Mouse (Mus musculus): ENCODE measurements around the gene Tmc6. TPM values are rescaled to one million over a fixed set of nuclear protein-coding genes. Genes with fewer than 3 reads are reported as not detected.

Gene Tmc6
- total and polyA plus RNA-seq, 2 experiments, result 5.3 to 11.8 TPM

GRCm38 (mm10) chr11:117769683-117770047, 12.3 kb downstream of the Tmc6 start:
- Histone ChIP-seq H3K4me3 (ENCODE audit: insufficient read depth, low read depth, low read length) (no peak overlapping the region), H3K4me1 (ENCODE audit: control insufficient read depth, insufficient read depth, low read length) (no peaks in the 10 kb centered on the region), H3K27me3 (ENCODE audit: control insufficient read depth, insufficient read depth, low read length) (no peaks in the 10 kb centered on the region), H3K9ac (ENCODE audit: low read depth, low read length) (no peak overlapping the region), H3K79me2 (ENCODE audit: control insufficient read depth, insufficient read depth, low read length) (no peaks in the 10 kb centered on the region), H3K27ac (replicated peaks; ENCODE audit: insufficient read depth, low read depth, low read length) (no peak overlapping the region), H3K36me3 (ENCODE audit: control insufficient read depth, insufficient read depth, low read length) (no peaks in the 10 kb centered on the region)
- TF ChIP-seq CTCF (IDR thresholded peaks at IDR 0.05; ENCODE audit: low read depth, low read length) (no peak), POLR2A (IDR thresholded peaks at IDR 0.05; ENCODE audit: extremely low read depth, insufficient read depth, low read length) (no peak)
- 94% methylated on average over 7 of the region's 7 CpGs for WGBS
- no peak for DNase-seq (ENCODE audit: extremely low read depth, low read depth, low spot score)

- no peak for TF ChIP-seq POLR2A (IDR thresholded peaks at IDR 0.05; ENCODE audit: extremely low read depth, insufficient read depth, low read length)
- no peak for TF ChIP-seq CTCF (IDR thresholded peaks at IDR 0.05; ENCODE audit: low read depth, low read length)
- H3K27ac ChIP-seq (replicated peaks; ENCODE audit: insufficient read depth, low read depth, low read length), result no peak overlapping the region
- H3K79me2 ChIP-seq (ENCODE audit: control insufficient read depth, insufficient read depth, low read length), result no peaks in the 10 kb centered on the region
- no peaks in the 10 kb centered on the region for H3K36me3 ChIP-seq (ENCODE audit: control insufficient read depth, insufficient read depth, low read length)
- DNase-seq (ENCODE audit: extremely low read depth, low read depth, low spot score), result no peak
- no peaks in the 10 kb centered on the region for H3K27me3 ChIP-seq (ENCODE audit: control insufficient read depth, insufficient read depth, low read length)
- H3K4me3 ChIP-seq (ENCODE audit: insufficient read depth, low read depth, low read length), result no peak overlapping the region
- no peaks in the 10 kb centered on the region for H3K4me1 ChIP-seq (ENCODE audit: control insufficient read depth, insufficient read depth, low read length)
- H3K9ac ChIP-seq (ENCODE audit: low read depth, low read length), result no peak overlapping the region
- 78% methylated on average over 20 of the region's 20 CpGs for whole genome bisulfite sequencing
Observed at GRCm38 (mm10) chr11:117768725-117769682, 13.0 kb downstream of the Tmc6 start.

- DNase-seq (ENCODE audit: extremely low read depth, low read depth, low spot score), result no peak
- Histone ChIP-seq H3K79me2 (ENCODE audit: control insufficient read depth, insufficient read depth, low read length) (no peaks in the 10 kb centered on the region), H3K9ac (ENCODE audit: low read depth, low read length) (no peak overlapping the region), H3K4me1 (ENCODE audit: control insufficient read depth, insufficient read depth, low read length) (no peaks in the 10 kb centered on the region), H3K36me3 (ENCODE audit: control insufficient read depth, insufficient read depth, low read length) (0 out of 2 replicates have a peak, but pooled peaks cover 2% of the 10 kb centered on the region), H3K4me3 (ENCODE audit: insufficient read depth, low read depth, low read length) (no peak overlapping the region), H3K27ac (replicated peaks; ENCODE audit: insufficient read depth, low read depth, low read length) (no peak overlapping the region), H3K27me3 (ENCODE audit: control insufficient read depth, insufficient read depth, low read length) (no peaks in the 10 kb centered on the region)
- TF ChIP-seq POLR2A (IDR thresholded peaks at IDR 0.05; ENCODE audit: extremely low read depth, insufficient read depth, low read length), result no peak
- 86% methylated on average over 3 of the region's 3 CpGs for WGBS
Observed at GRCm38 (mm10) chr11:117766275-117766674, 15.7 kb downstream of the Tmc6 start.

- DNase-seq (ENCODE audit: extremely low read depth, low read depth, low spot score), result no peak
- Histone ChIP-seq H3K27ac (replicated peaks; ENCODE audit: insufficient read depth, low read depth, low read length) (no peak overlapping the region), H3K9ac (ENCODE audit: low read depth, low read length) (no peak overlapping the region), H3K79me2 (ENCODE audit: control insufficient read depth, insufficient read depth, low read length) (no peaks in the 10 kb centered on the region), H3K4me1 (ENCODE audit: control insufficient read depth, insufficient read depth, low read length) (no peaks in the 10 kb centered on the region), H3K36me3 (ENCODE audit: control insufficient read depth, insufficient read depth, low read length) (peaks cover 4% of the 10 kb centered on the region; the same call in 1 of the 2 replicates), H3K27me3 (ENCODE audit: control insufficient read depth, insufficient read depth, low read length) (no peaks in the 10 kb centered on the region), H3K4me3 (ENCODE audit: insufficient read depth, low read depth, low read length) (no peak overlapping the region)
- no peak for TF ChIP-seq POLR2A (IDR thresholded peaks at IDR 0.05; ENCODE audit: extremely low read depth, insufficient read depth, low read length)
- 94% methylated on average over 5 of the region's 5 CpGs for WGBS
Observed at GRCm38 (mm10) chr11:117765361-117765760, 16.6 kb downstream of the Tmc6 start.

- Histone ChIP-seq H3K4me1 (ENCODE audit: control insufficient read depth, insufficient read depth, low read length) (no peaks in the 10 kb centered on the region), H3K9ac (ENCODE audit: low read depth, low read length) (no peak overlapping the region), H3K4me3 (ENCODE audit: insufficient read depth, low read depth, low read length) (no peak overlapping the region), H3K27me3 (ENCODE audit: control insufficient read depth, insufficient read depth, low read length) (no peaks in the 10 kb centered on the region), H3K27ac (replicated peaks; ENCODE audit: insufficient read depth, low read depth, low read length) (no peak overlapping the region), H3K79me2 (ENCODE audit: control insufficient read depth, insufficient read depth, low read length) (no peaks in the 10 kb centered on the region), H3K36me3 (ENCODE audit: control insufficient read depth, insufficient read depth, low read length) (peaks cover 5% of the 10 kb centered on the region; the same call in 1 of the 2 replicates)
- no peak for TF ChIP-seq CTCF (IDR thresholded peaks at IDR 0.05; ENCODE audit: low read depth, low read length)
- TF ChIP-seq POLR2A (IDR thresholded peaks at IDR 0.05; ENCODE audit: extremely low read depth, insufficient read depth, low read length), result no peak
- DNase-seq (ENCODE audit: extremely low read depth, low read depth, low spot score), result no peak
- 90% methylated on average over 9 of the region's 9 CpGs for WGBS
Observed at GRCm38 (mm10) chr11:117764319-117764718, 17.7 kb downstream of the Tmc6 start.

GRCm38 (mm10) chr11:117762246-117762645, 19.8 kb downstream of the Tmc6 start:
- Histone ChIP-seq H3K9ac (ENCODE audit: low read depth, low read length) (no peak overlapping the region), H3K36me3 (ENCODE audit: control insufficient read depth, insufficient read depth, low read length) (peaks cover 9% of the 10 kb centered on the region; the same call in 1 of the 2 replicates), H3K79me2 (ENCODE audit: control insufficient read depth, insufficient read depth, low read length) (no peaks in the 10 kb centered on the region), H3K27ac (replicated peaks; ENCODE audit: insufficient read depth, low read depth, low read length) (no peak overlapping the region), H3K4me3 (ENCODE audit: insufficient read depth, low read depth, low read length) (no peak overlapping the region), H3K27me3 (ENCODE audit: control insufficient read depth, insufficient read depth, low read length) (no peaks in the 10 kb centered on the region), H3K4me1 (ENCODE audit: control insufficient read depth, insufficient read depth, low read length) (no peaks in the 10 kb centered on the region)
- no peak for DNase-seq (ENCODE audit: extremely low read depth, low read depth, low spot score)
- WGBS, result 90% methylated on average over 12 of the region's 12 CpGs
- TF ChIP-seq POLR2A (IDR thresholded peaks at IDR 0.05; ENCODE audit: extremely low read depth, insufficient read depth, low read length), result no peak
- TF ChIP-seq CTCF (IDR thresholded peaks at IDR 0.05; ENCODE audit: low read depth, low read length), result no peak
